Mouse (Mus musculus) MEL (cell line): ENCODE data around the gene Rarb. TPM values are rescaled to one million over a fixed set of nuclear protein-coding genes. Genes with fewer than 3 reads are reported as not detected.

Source experiments
- DNase-seq: peaks from one replicate; pipeline ENCODE4 v3.0.0; 2011; ENCODE audit warnings: low read depth, low spot score
- H3K27ac ChIP-seq: 2 replicates; pipeline ENCODE4 v1.5.1; 2012; ENCODE audit warnings: low read depth, mild to moderate bottlenecking, control low read depth, low read length, moderate library complexity; ENCODE audit not compliant: control insufficient read depth
- H3K27me3 ChIP-seq, 2 experiments: fragments of 150-350 bp in 1 of 2; sonication (generic) in 1 of 2; 2 replicates each; pipeline ENCODE4 v1.6.1; 2012; ENCODE audit warnings: low read length in 2 of 2, mild to moderate bottlenecking in 2 of 2, improper control_type of control experiment in 1 of 2, moderate library complexity in 1 of 2; ENCODE audit not compliant: insufficient read depth in 2 of 2, control insufficient read depth in 1 of 2
- H3K36me3 ChIP-seq, 2 experiments: 2 replicates each; pipeline ENCODE4 v1.6.1; 2012 to 2014; ENCODE audit warnings: low read length in 2 of 2, improper control_type of control experiment in 1 of 2, inconsistent platforms in 1 of 2, mild to moderate bottlenecking in 1 of 2; ENCODE audit not compliant: insufficient read depth in 2 of 2, control insufficient read depth in 1 of 2
- H3K4me1 ChIP-seq, 2 experiments: fragments of 150-350 bp in 1 of 2; sonication (generic) in 1 of 2; 2 replicates each; pipeline ENCODE4 v1.6.1; 2012; ENCODE audit warnings: low read length in 2 of 2, improper control_type of control experiment in 1 of 2, mild to moderate bottlenecking in 1 of 2; ENCODE audit not compliant: insufficient read depth in 2 of 2, control insufficient read depth in 1 of 2
- H3K4me3 ChIP-seq, 2 experiments: fragments of 150-350 bp in 1 of 2; sonication (generic) in 1 of 2; 2 replicates each; pipeline ENCODE4 v1.5.1; 2012; ENCODE audit warnings: low read depth in 2 of 2, low read length in 2 of 2, mild to moderate bottlenecking in 2 of 2, moderate library complexity in 2 of 2, control low read depth in 1 of 2, improper control_type of control experiment in 1 of 2; ENCODE audit not compliant: control insufficient read depth in 1 of 2, insufficient read depth in 1 of 2
- H3K79me2 ChIP-seq: 2 replicates; pipeline ENCODE4 v1.6.1; 2012; ENCODE audit warnings: mild to moderate bottlenecking, low read length, moderate library complexity; ENCODE audit not compliant: control insufficient read depth, poor library complexity, insufficient read depth
- H3K9ac ChIP-seq: 2 replicates; pipeline ENCODE4 v1.6.1; 2012; ENCODE audit warnings: low read depth, mild to moderate bottlenecking, control low read depth, low read length, moderate library complexity; ENCODE audit not compliant: control insufficient read depth, poor library complexity, severe bottlenecking
- H3K9me3 ChIP-seq: fragments of 150-350 bp; sonication (generic); replicated peaks from 2 replicates; pipeline ENCODE4 v1.6.1; 2012; ENCODE audit warnings: mild to moderate bottlenecking, low read length, improper control_type of control experiment, moderate library complexity; ENCODE audit not compliant: insufficient read depth
- BHLHE40 ChIP-seq: IDR thresholded peaks from 2 replicates; pipeline ENCODE4 v1.6.1; 2012; ENCODE audit warnings: low read depth, mild to moderate bottlenecking, inconsistent platforms, low read length, improper control_type of control experiment, borderline replicate concordance
- CHD1 ChIP-seq: IDR thresholded peaks from 2 replicates; pipeline ENCODE4 v1.6.1; 2012; ENCODE audit warnings: low read depth, mild to moderate bottlenecking, inconsistent platforms, low read length, improper control_type of control experiment
- CHD2 ChIP-seq: IDR thresholded peaks from 2 replicates; pipeline ENCODE4 v1.6.1; 2011; ENCODE audit warnings: low read length, improper control_type of control experiment
- ELF1 ChIP-seq: IDR thresholded peaks from 2 replicates; pipeline ENCODE4 v1.6.1; 2014; ENCODE audit warnings: low read depth, mild to moderate bottlenecking, inconsistent platforms, low read length, improper control_type of control experiment, moderate library complexity
- GABPA ChIP-seq: IDR thresholded peaks from 2 replicates; pipeline ENCODE4 v1.6.1; 2012; ENCODE audit warnings: low read depth, mild to moderate bottlenecking, inconsistent platforms, low read length, improper control_type of control experiment, moderate library complexity
- GATA1 ChIP-seq: IDR thresholded peaks from 2 replicates; pipeline ENCODE4 v1.6.1; 2011; ENCODE audit warnings: low read depth, low read length, improper control_type of control experiment
- HCFC1 ChIP-seq: IDR thresholded peaks from 2 replicates; pipeline ENCODE4 v1.6.1; 2012; ENCODE audit warnings: low read depth, mild to moderate bottlenecking, inconsistent platforms, low read length, improper control_type of control experiment, moderate library complexity
- KAT2A ChIP-seq: conservative IDR thresholded peaks from 2 replicates; pipeline ENCODE4 v1.6.1; 2012; ENCODE audit warnings: low read depth, low read length, improper control_type of control experiment, inconsistent platforms
- MAFK ChIP-seq: IDR thresholded peaks from 2 replicates; pipeline ENCODE4 v1.6.1; 2011; ENCODE audit warnings: low read depth, mild to moderate bottlenecking, low read length, improper control_type of control experiment, borderline replicate concordance
- MAZ ChIP-seq: IDR thresholded peaks from 2 replicates; pipeline ENCODE4 v1.6.1; 2012; ENCODE audit warnings: low read depth, mild to moderate bottlenecking, inconsistent platforms, low read length, improper control_type of control experiment
- MXI1 ChIP-seq: IDR thresholded peaks from 2 replicates; pipeline ENCODE4 v1.6.1; 2011; ENCODE audit warnings: mild to moderate bottlenecking, low read depth, low read length, improper control_type of control experiment
- MYC ChIP-seq: IDR thresholded peaks from 2 replicates; pipeline ENCODE4 v1.6.1; 2011; ENCODE audit warnings: low read depth, mild to moderate bottlenecking, low read length, improper control_type of control experiment, moderate library complexity
- NRF1 ChIP-seq: IDR thresholded peaks from 2 replicates; pipeline ENCODE4 v1.6.1; 2014; ENCODE audit warnings: low read depth, mild to moderate bottlenecking, inconsistent platforms, low read length, improper control_type of control experiment, moderate library complexity; ENCODE audit not compliant: poor library complexity, insufficient read depth, severe bottlenecking
- POLR2A ChIP-seq, 2 experiments: IDR thresholded peaks; 2 replicates each; pipeline ENCODE4 v1.6.1; 2011 to 2012; ENCODE audit warnings: low read length in 2 of 2, mild to moderate bottlenecking in 2 of 2, control low read depth in 1 of 2, improper control_type of control experiment in 1 of 2, low read depth in 1 of 2, moderate library complexity in 1 of 2; ENCODE audit not compliant: control insufficient read depth in 1 of 2, insufficient read depth in 1 of 2, poor library complexity in 1 of 2
- POLR2AphosphoS2 ChIP-seq: IDR thresholded peaks from 2 replicates; pipeline ENCODE4 v1.6.1; 2011; ENCODE audit warnings: low read length, improper control_type of control experiment
- POLR2AphosphoS5 ChIP-seq: IDR thresholded peaks from 2 replicates; pipeline ENCODE4 v1.6.1; 2012; ENCODE audit warnings: low read depth, borderline replicate concordance, mild to moderate bottlenecking, inconsistent platforms, low read length, moderate library complexity, mixed read lengths
- RAD21 ChIP-seq: IDR thresholded peaks from 2 replicates; pipeline ENCODE4 v1.6.1; 2011; ENCODE audit warnings: mild to moderate bottlenecking, low read depth, low read length, improper control_type of control experiment
- RCOR1 ChIP-seq: IDR thresholded peaks from 2 replicates; pipeline ENCODE4 v1.6.1; 2012; ENCODE audit warnings: low read depth, mild to moderate bottlenecking, inconsistent platforms, low read length, improper control_type of control experiment
- SMC3 ChIP-seq: IDR thresholded peaks from 2 replicates; pipeline ENCODE4 v1.6.1; 2011; ENCODE audit warnings: low read depth, low read length, improper control_type of control experiment
- TAL1 ChIP-seq: IDR thresholded peaks from 2 replicates; pipeline ENCODE4 v1.6.1; 2012; ENCODE audit warnings: mild to moderate bottlenecking, inconsistent platforms, low read length, moderate library complexity, mixed read lengths
- TBP ChIP-seq: IDR thresholded peaks from 2 replicates; pipeline ENCODE4 v1.8.0; 2011; ENCODE audit warnings: low read depth, low read length, improper control_type of control experiment
- UBTF ChIP-seq: IDR thresholded peaks from 2 replicates; pipeline ENCODE4 v1.6.1; 2012; ENCODE audit warnings: low read depth, mild to moderate bottlenecking, inconsistent platforms, low read length, improper control_type of control experiment, moderate library complexity, borderline replicate concordance; ENCODE audit not compliant: insufficient read depth
- USF1 ChIP-seq: IDR thresholded peaks from 2 replicates; pipeline ENCODE4 v1.6.1; 2014; ENCODE audit warnings: low read depth, mild to moderate bottlenecking, inconsistent platforms, low read length, improper control_type of control experiment, moderate library complexity
- USF2 ChIP-seq, 2 experiments: IDR thresholded peaks; 2 replicates each; pipeline ENCODE4 v1.6.1; 2011 to 2012; ENCODE audit warnings: improper control_type of control experiment in 2 of 2, low read length in 2 of 2, borderline replicate concordance in 1 of 2, inconsistent platforms in 1 of 2, low read depth in 1 of 2, mild to moderate bottlenecking in 1 of 2; ENCODE audit not compliant: insufficient read depth in 1 of 2
- ZKSCAN1 ChIP-seq: IDR thresholded peaks from 2 replicates; pipeline ENCODE4 v1.6.1; 2012; ENCODE audit warnings: low read depth, mild to moderate bottlenecking, inconsistent platforms, low read length, improper control_type of control experiment, moderate library complexity
- ZMIZ1 ChIP-seq: IDR thresholded peaks from 2 replicates; pipeline ENCODE4 v1.6.1; 2012; ENCODE audit warnings: low read depth, mild to moderate bottlenecking, inconsistent platforms, low read length, improper control_type of control experiment, moderate library complexity
- ZNF384 ChIP-seq: IDR thresholded peaks from 2 replicates; pipeline ENCODE4 v1.6.1; 2012; ENCODE audit warnings: low read depth, mild to moderate bottlenecking, inconsistent platforms, low read length, improper control_type of control experiment
- polyA plus RNA-seq, 2 experiments: library from polyadenylated mRNA; stranded (reverse) in 1 of 2; unstranded in 1 of 2; fragments of >175 nt in 1 of 2; fragments of >200 nt in 1 of 2; gene quantifications; 2 replicates each; pipeline versions ENCODE4 v1.2.1 to v1.2.4; 2012; ENCODE audit warnings: low replicate concordance in 2 of 2, low read depth in 1 of 2; ENCODE audit not compliant: insufficient read length in 2 of 2, insufficient read depth in 1 of 2, missing spikeins in 1 of 2
- total RNA-seq: library from RNA; depleted of rRNA; stranded (reverse); fragments of 300-350 nt; gene quantifications from 2 replicates; pipeline ENCODE4 v1.2.3, GENCODE M21; 2012

Gene Rarb
- total and polyA plus RNA-seq, 3 experiments, result not detected

GRCm38 (mm10) chr14:16806155-16806554, 12.8 kb downstream of the Rarb start:
- Histone ChIP-seq H3K9ac (no peak overlapping the region), H3K36me3 (no peaks in the 10 kb centered on the region), H3K79me2 (no peaks in the 10 kb centered on the region), H3K4me3 (no peak overlapping the region), H3K27ac (no peak overlapping the region), H3K4me1 (no peaks in the 10 kb centered on the region), H3K9me3 (no peaks in the 10 kb centered on the region), H3K27me3 (no peaks in the 10 kb centered on the region)
- no peak for DNase-seq
- no peak for TF ChIP-seq TBP
- no peak for TF ChIP-seq CHD1
- TF ChIP-seq ZNF384, result no peak
- no peak for TF ChIP-seq CHD2
- TF ChIP-seq GATA1, result no peak
- no peak for TF ChIP-seq USF2 (IDR thresholded peaks at IDR 0.05; ENCODE audit: borderline replicate concordance in 1 of 2, insufficient read depth in 1 of 2, low read depth in 1 of 2, low read length in 2 of 2)
- TF ChIP-seq MAZ, result no peak
- no peak for TF ChIP-seq MYC
- TF ChIP-seq SMC3, result no peak
- no peak for TF ChIP-seq POLR2AphosphoS5
- no peak for TF ChIP-seq KAT2A
- TF ChIP-seq POLR2AphosphoS2, result no peak
- no peak for TF ChIP-seq BHLHE40
- no peak for TF ChIP-seq GABPA
- TF ChIP-seq UBTF, result no peak
- TF ChIP-seq HCFC1, result no peak
- no peak for TF ChIP-seq RAD21
- TF ChIP-seq MXI1, result no peak

- TF ChIP-seq POLR2A (IDR thresholded peaks at IDR 0.05; ENCODE audit: control insufficient read depth in 1 of 2, insufficient read depth in 1 of 2, low read depth in 1 of 2, low read length in 2 of 2, poor library complexity in 1 of 2), result no peak
- TF ChIP-seq ELF1, result no peak
- TF ChIP-seq NRF1, result no peak
- no peak for TF ChIP-seq TAL1
- no peak for TF ChIP-seq ZKSCAN1
- TF ChIP-seq ZMIZ1, result no peak
- TF ChIP-seq RCOR1, result no peak
- TF ChIP-seq SMC3, result no peak
- TF ChIP-seq USF1, result no peak
- TF ChIP-seq MXI1, result no peak
- TF ChIP-seq POLR2AphosphoS5, result no peak
- TF ChIP-seq MAFK, result no peak
- no peak for TF ChIP-seq TBP
- no peak for TF ChIP-seq HCFC1
- TF ChIP-seq ZNF384, result no peak
- Histone ChIP-seq H3K27ac (no peak overlapping the region), H3K9me3 (no peaks in the 10 kb centered on the region), H3K4me1 (no peaks in the 10 kb centered on the region), H3K79me2 (no peaks in the 10 kb centered on the region), H3K36me3 (no peaks in the 10 kb centered on the region), H3K27me3 (no peaks in the 10 kb centered on the region), H3K9ac (no peak overlapping the region), H3K4me3 (no peak overlapping the region)
- no peak for DNase-seq
These were observed 28.8 kb downstream of the Rarb start for GRCm38 (mm10) chr14:16790161-16790560.
